Mouse (Mus musculus): ENCODE measurements around the gene Trnt1. TPM values are rescaled to one million over a fixed set of nuclear protein-coding genes. Genes with fewer than 3 reads are reported as not detected.

The Trnt1 gene
- polyA plus RNA-seq, 1 experiment from 2014 or later, result 56.7 TPM

- H3K27ac ChIP-seq, result no peak overlapping the region
- ATAC-seq (ENCODE audit: borderline replicate concordance, extremely low read depth, low FRiP score, low TSS enrichment), result no peak
- H3K9ac ChIP-seq, result no peak overlapping the region
- H3K4me1 ChIP-seq, result no peaks in the 10 kb centered on the region
- H3K4me3 ChIP-seq, result no peak overlapping the region
- no peaks in the 10 kb centered on the region for H3K27me3 ChIP-seq
- no peak overlapping the region for H3K4me2 ChIP-seq
- peaks cover 47% of the 10 kb centered on the region for H3K36me3 ChIP-seq
- 92% methylated on average over 5 of the region's 5 CpGs for WGBS
- H3K9me3 ChIP-seq, result no peaks in the 10 kb centered on the region
Measured at GRCm38 (mm10) chr6:106792486-106792885, 23.6 kb downstream of the Trnt1 start.

GRCm38 (mm10) chr6:106793088-106793487, 24.2 kb downstream of the Trnt1 start:
- Histone ChIP-seq H3K4me3 (no peak overlapping the region), H3K4me1 (no peaks in the 10 kb centered on the region), H3K9ac (no peak overlapping the region), H3K36me3 (peaks cover 46% of the 10 kb centered on the region), H3K27ac (no peak overlapping the region), H3K27me3 (no peaks in the 10 kb centered on the region), H3K9me3 (no peaks in the 10 kb centered on the region), H3K4me2 (no peak overlapping the region)
- WGBS, result 95% methylated on average over 7 of the region's 7 CpGs
- ATAC-seq (ENCODE audit: borderline replicate concordance, extremely low read depth, low FRiP score, low TSS enrichment), result no peak

GRCm38 (mm10) chr6:106793621-106794020, 24.7 kb downstream of the Trnt1 start:
- peaks cover 41% of the 10 kb centered on the region for H3K36me3 ChIP-seq
- no peaks in the 10 kb centered on the region for H3K27me3 ChIP-seq
- H3K4me2 ChIP-seq, result no peak overlapping the region
- WGBS, result 94% methylated on average over 10 of the region's 10 CpGs
- no peaks in the 10 kb centered on the region for H3K9me3 ChIP-seq
- H3K27ac ChIP-seq, result no peak overlapping the region
- H3K4me3 ChIP-seq, result no peak overlapping the region
- H3K9ac ChIP-seq, result no peak overlapping the region
- H3K4me1 ChIP-seq, result peaks cover 3% of the 10 kb centered on the region
- no peak for ATAC-seq (ENCODE audit: borderline replicate concordance, extremely low read depth, low FRiP score, low TSS enrichment)

- no peak overlapping the region for H3K27ac ChIP-seq
- H3K9ac ChIP-seq, result no peak overlapping the region
- peaks cover 10% of the 10 kb centered on the region for H3K4me1 ChIP-seq
- no peak for ATAC-seq (ENCODE audit: borderline replicate concordance, extremely low read depth, low FRiP score, low TSS enrichment)
- H3K36me3 ChIP-seq, result peaks cover 36% of the 10 kb centered on the region
- no peak overlapping the region for H3K4me3 ChIP-seq
- 84% methylated on average over 13 of the region's 13 CpGs for WGBS
- H3K9me3 ChIP-seq, result no peaks in the 10 kb centered on the region
- H3K4me2 ChIP-seq, result no peak overlapping the region
- H3K27me3 ChIP-seq, result no peaks in the 10 kb centered on the region
Measured at GRCm38 (mm10) chr6:106794094-106794814, 25.3 kb downstream of the Trnt1 start.

GRCm38 (mm10) chr6:106799333-106800226, 30.7 kb downstream of the Trnt1 start, which contains the start of gene Crbn:
Gene Crbn (minus strand): TSS chr6:106800077.
- H3K9ac ChIP-seq, result peak within 1 kb of the TSS; percentile 69
- peaks cover 5% of the 10 kb centered on the region; the same call in 1 of the 2 replicates for H3K36me3 ChIP-seq
- peaks cover 11% of the 10 kb centered on the region for H3K4me1 ChIP-seq
- no peaks in the 10 kb centered on the region for H3K27me3 ChIP-seq
- peak; percentile 96 for ATAC-seq (ENCODE audit: borderline replicate concordance, extremely low read depth, low FRiP score, low TSS enrichment)
- WGBS, result 2% methylated on average over 57 of the region's 57 CpGs
- H3K27ac ChIP-seq, result no peak within 1 kb of the TSS
- H3K4me2 ChIP-seq, result peak within 1 kb of the TSS; percentile 79
- H3K9me3 ChIP-seq, result no peaks in the 10 kb centered on the region
- H3K4me3 ChIP-seq, result peak within 1 kb of the TSS; percentile 88

- ATAC-seq (ENCODE audit: borderline replicate concordance, extremely low read depth, low FRiP score, low TSS enrichment), result no peak
- H3K27me3 ChIP-seq, result no peaks in the 10 kb centered on the region
- H3K27ac ChIP-seq, result no peak overlapping the region
- peak overlapping the region; percentile 79; the same call in 1 of the 2 replicates for H3K4me2 ChIP-seq
- H3K4me3 ChIP-seq, result peak overlapping the region; percentile 88
- WGBS, result 49% methylated on average over 5 of the region's 5 CpGs
- peaks cover 11% of the 10 kb centered on the region for H3K4me1 ChIP-seq
- H3K9me3 ChIP-seq, result no peaks in the 10 kb centered on the region
- no peak overlapping the region for H3K9ac ChIP-seq
- no peaks in the 10 kb centered on the region for H3K36me3 ChIP-seq
Measured at GRCm38 (mm10) chr6:106800227-106800557, 31.3 kb downstream of the Trnt1 start.

GRCm38 (mm10) chr6:106804904-106805303, 36.0 kb downstream of the Trnt1 start:
- H3K4me3 ChIP-seq, result no peak overlapping the region
- WGBS, result 25% methylated on average over 2 of the region's 2 CpGs
- H3K4me2 ChIP-seq, result no peak overlapping the region
- H3K27me3 ChIP-seq, result no peaks in the 10 kb centered on the region
- H3K9ac ChIP-seq, result no peak overlapping the region
- H3K36me3 ChIP-seq, result no peaks in the 10 kb centered on the region
- H3K27ac ChIP-seq, result no peak overlapping the region
- no peaks in the 10 kb centered on the region for H3K4me1 ChIP-seq
- no peaks in the 10 kb centered on the region for H3K9me3 ChIP-seq
- no peak for ATAC-seq (ENCODE audit: borderline replicate concordance, extremely low read depth, low FRiP score, low TSS enrichment)

- no peaks in the 10 kb centered on the region for H3K27me3 ChIP-seq
- H3K4me2 ChIP-seq, result no peak overlapping the region
- no peak overlapping the region for H3K27ac ChIP-seq
- H3K4me1 ChIP-seq, result no peaks in the 10 kb centered on the region
- H3K9me3 ChIP-seq, result no peaks in the 10 kb centered on the region
- WGBS, result 45% methylated on average over 2 of the region's 2 CpGs
- no peak overlapping the region for H3K4me3 ChIP-seq
- H3K9ac ChIP-seq, result no peak overlapping the region
- no peak for ATAC-seq (ENCODE audit: borderline replicate concordance, extremely low read depth, low FRiP score, low TSS enrichment)
- H3K36me3 ChIP-seq, result no peaks in the 10 kb centered on the region
Measured at GRCm38 (mm10) chr6:106809161-106809560, 40.2 kb downstream of the Trnt1 start.

- ATAC-seq (ENCODE audit: borderline replicate concordance, extremely low read depth, low FRiP score, low TSS enrichment), result no peak
- no peaks in the 10 kb centered on the region for H3K4me1 ChIP-seq
- H3K4me3 ChIP-seq, result no peak overlapping the region
- H3K9me3 ChIP-seq, result no peaks in the 10 kb centered on the region
- no peak overlapping the region for H3K4me2 ChIP-seq
- WGBS, result 80% methylated on average over 3 of the region's 3 CpGs
- no peaks in the 10 kb centered on the region for H3K36me3 ChIP-seq
- no peak overlapping the region for H3K9ac ChIP-seq
- H3K27me3 ChIP-seq, result no peaks in the 10 kb centered on the region
- no peak overlapping the region for H3K27ac ChIP-seq
Measured at GRCm38 (mm10) chr6:106810686-106811085, 41.8 kb downstream of the Trnt1 start.

- no peak overlapping the region for H3K4me3 ChIP-seq
- no peak for ATAC-seq (ENCODE audit: borderline replicate concordance, extremely low read depth, low FRiP score, low TSS enrichment)
Measured at GRCm38 (mm10) chr6:106819246-106819645, 50.3 kb downstream of the Trnt1 start.

GRCm38 (mm10) chr6:106819906-106820305, 51.0 kb downstream of the Trnt1 start:
- no peak for ATAC-seq (ENCODE audit: borderline replicate concordance, extremely low read depth, low FRiP score, low TSS enrichment)
- Histone ChIP-seq H3K27me3 (no peaks in the 10 kb centered on the region), H3K4me3 (no peak overlapping the region), H3K27ac (no peak overlapping the region), H3K4me2 (no peak overlapping the region), H3K9me3 (no peaks in the 10 kb centered on the region), H3K4me1 (no peaks in the 10 kb centered on the region), H3K36me3 (no peaks in the 10 kb centered on the region), H3K9ac (no peak overlapping the region)
- WGBS, result 69% methylated on average over 3 of the region's 3 CpGs

More at GRCm38 (mm10) chr6:106819246-106819645, 50.3 kb downstream of the Trnt1 start:
- Histone ChIP-seq H3K4me1 (no peaks in the 10 kb centered on the region), H3K27me3 (no peaks in the 10 kb centered on the region), H3K36me3 (no peaks in the 10 kb centered on the region), H3K27ac (no peak overlapping the region), H3K9me3 (no peaks in the 10 kb centered on the region), H3K4me2 (no peak overlapping the region), H3K9ac (no peak overlapping the region)

- Histone ChIP-seq H3K27me3 (no peaks in the 10 kb centered on the region), H3K9me3 (no peaks in the 10 kb centered on the region), H3K9ac (no peak overlapping the region), H3K27ac (no peak overlapping the region), H3K4me2 (no peak overlapping the region), H3K36me3 (no peaks in the 10 kb centered on the region), H3K4me1 (no peaks in the 10 kb centered on the region), H3K4me3 (no peak overlapping the region)
- ATAC-seq (ENCODE audit: borderline replicate concordance, extremely low read depth, low FRiP score, low TSS enrichment), result no peak
Measured at GRCm38 (mm10) chr6:106820566-106820965, 51.6 kb downstream of the Trnt1 start.

Data from lung, embryonic 15.5 days (tissue).